Mouse (Mus musculus) lung, adult 2 months (tissue): ENCODE results near the gene Grip1.

ENCODE experiments used
- CTCF ChIP-seq: fragments of 200-500 bp; IDR thresholded peaks from 2 replicates; pipeline ENCODE4 v1.5.1; 2011; ENCODE audit warnings: mild to moderate bottlenecking, low read length, control low read depth; ENCODE audit not compliant: insufficient read depth
- POLR2A ChIP-seq: fragments of 200-500 bp; IDR thresholded peaks from 2 replicates; pipeline ENCODE4 v1.6.1; 2011; ENCODE audit warnings: low read depth, mild to moderate bottlenecking, control low read depth, low read length, borderline replicate concordance; ENCODE audit errors: extremely low read depth

GRCm38 (mm10) chr10:119833334-119833733 lies 379.7 kb downstream of the Grip1 start:
- TF ChIP-seq CTCF, result no peak
- no peak for TF ChIP-seq POLR2A
